Mouse (Mus musculus) adrenal gland, adult 2 months (tissue): ENCODE data around the gene Fbxo9. TPM values are rescaled to one million over a fixed set of nuclear protein-coding genes. Genes with fewer than 3 reads are reported as not detected.

Experiments used
- DNase-seq: peaks from one replicate; pipeline ENCODE4 v3.0.0; 2021
- long read RNA-seq: library from polyadenylated mRNA; stranded (forward); transcript quantifications from one replicate; pipeline ENCODE4 v2.0.0, GENCODE M21; 2021
- polyA plus RNA-seq: library from polyadenylated mRNA; depleted of rRNA; stranded (reverse); fragments of >200 nt; gene quantifications from 2 replicates; pipeline ENCODE4 v1.2.3, GENCODE M21; 2012; rRNA removed
- total RNA-seq, 2 experiments: library from RNA; stranded (reverse); gene quantifications; 2 replicates each; pipeline ENCODE4 v1.2.3; 2021

Gene Fbxo9
- total RNA-seq (10 to 100 TPM; 82.7 to 93.8 TPM), polyA plus RNA-seq (85.0 and 100 TPM in 2 replicates)
- long read RNA-seq, transcript Fbxo9-202 (13 exons, 2,155 nt), result major isoform, 95 of 107 reads
- long read RNA-seq, partial matches to known transcripts, result 1 of 107 reads
- long read RNA-seq, other reads (novel, unspliced or antisense), result 7 of 107 reads

DNA sequence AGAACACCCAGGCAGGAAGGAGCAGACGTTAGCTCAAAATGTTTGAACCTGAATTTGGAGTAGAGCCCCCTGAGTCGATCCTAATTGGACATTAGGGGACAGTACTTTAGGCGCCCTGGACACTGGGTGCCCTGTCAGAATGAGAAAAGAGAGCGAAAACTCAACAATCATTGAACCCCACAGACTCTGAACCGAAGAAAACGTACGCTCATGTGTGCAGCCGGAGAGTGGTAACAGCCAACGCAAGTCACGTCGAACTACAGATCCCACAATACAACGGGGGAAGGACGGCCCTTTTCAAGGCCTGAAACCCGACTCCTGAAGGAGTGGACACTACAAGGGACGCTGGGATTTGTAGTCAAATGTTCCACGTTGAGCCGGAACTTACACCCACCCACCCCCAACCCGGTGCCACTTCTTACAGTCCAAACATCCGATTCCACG lies at the start of gene Fbxo9, which contains the start of gene Ick:
Gene Fbxo9 (minus strand): TSS at position 270 of the 444 bp plus-strand sequence.
Gene Ick (plus strand): TSS at position 397 of the 444 bp plus-strand sequence.
- peak; percentile 92 for DNase-seq

DNA sequence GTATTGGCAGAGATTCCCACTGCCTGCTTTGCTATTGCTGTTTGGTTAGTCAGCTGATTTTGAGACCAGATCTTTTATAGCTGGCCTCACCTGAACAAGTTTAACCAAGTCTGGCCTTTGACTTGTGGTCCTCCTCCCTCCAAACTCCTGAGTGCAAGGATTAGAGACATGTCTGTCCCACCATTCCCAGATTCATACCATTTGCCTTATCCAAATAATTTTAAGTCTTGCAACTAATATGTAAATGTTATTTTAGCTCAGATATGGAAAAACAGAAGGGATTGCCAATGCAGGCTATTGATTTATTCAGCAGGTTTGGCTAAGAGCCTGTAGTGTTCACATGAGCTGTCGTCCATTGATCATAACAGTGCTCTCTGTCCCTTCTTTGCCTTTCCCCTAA lies 48.4 kb upstream of the Fbxo9 start:
- DNase-seq, result no peak

DNA sequence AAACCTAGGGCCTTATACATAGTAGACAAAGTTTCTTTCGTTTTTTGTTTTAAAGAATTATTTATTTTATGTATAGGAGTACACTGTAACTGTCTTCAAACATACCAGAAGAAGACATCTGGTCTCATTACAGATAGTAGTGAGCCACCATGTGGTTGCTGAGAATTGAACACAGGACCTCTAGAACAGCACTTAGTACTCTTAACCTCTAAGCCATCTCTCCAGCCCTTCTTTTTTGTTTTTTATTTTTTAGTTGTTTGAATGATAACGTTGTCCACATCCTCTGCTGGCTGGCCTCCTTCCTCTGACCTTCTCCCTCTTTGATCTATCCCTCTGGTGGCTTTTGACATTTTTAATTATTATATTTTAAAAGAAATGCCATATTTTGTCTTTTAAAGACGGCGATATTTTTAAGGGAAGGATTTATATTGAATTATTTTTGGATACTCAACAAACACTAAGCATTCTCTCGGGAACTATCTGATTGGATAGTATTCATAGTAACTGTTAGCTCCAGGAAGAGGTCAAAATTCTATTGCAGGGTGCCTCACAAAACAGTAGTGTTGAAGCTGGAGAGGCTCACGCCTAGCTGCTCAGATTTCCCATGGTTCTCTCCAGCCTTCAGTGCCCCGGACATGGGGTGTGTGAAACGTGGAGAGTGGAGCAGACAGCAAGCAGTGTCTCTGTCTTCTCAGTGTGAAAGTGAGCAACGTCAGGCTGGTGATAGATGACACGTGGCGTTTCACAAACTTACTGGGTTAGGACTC lies 45.5 kb upstream of the Fbxo9 start:
- no peak for DNase-seq

DNA sequence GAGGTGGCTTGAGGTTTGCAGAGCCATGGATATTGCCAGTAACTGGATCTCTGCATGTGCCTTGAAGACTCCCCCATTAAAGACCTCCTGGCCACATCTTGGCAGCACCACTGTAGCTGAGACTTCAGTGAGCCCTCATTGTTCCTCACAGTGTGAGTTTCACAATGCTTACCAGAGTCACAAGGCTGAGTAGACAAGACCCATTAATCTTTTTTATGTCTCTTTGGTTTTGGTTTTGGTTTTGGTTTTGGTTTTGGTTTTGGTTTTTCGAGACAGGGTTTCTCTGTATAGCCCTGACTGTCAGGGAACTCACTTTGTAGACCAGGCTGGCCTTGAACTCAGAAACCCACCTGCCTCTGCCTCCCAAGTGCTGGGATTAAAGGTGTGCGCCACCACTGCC lies 40.9 kb upstream of the Fbxo9 start:
- peak; percentile 35 for DNase-seq

DNA sequence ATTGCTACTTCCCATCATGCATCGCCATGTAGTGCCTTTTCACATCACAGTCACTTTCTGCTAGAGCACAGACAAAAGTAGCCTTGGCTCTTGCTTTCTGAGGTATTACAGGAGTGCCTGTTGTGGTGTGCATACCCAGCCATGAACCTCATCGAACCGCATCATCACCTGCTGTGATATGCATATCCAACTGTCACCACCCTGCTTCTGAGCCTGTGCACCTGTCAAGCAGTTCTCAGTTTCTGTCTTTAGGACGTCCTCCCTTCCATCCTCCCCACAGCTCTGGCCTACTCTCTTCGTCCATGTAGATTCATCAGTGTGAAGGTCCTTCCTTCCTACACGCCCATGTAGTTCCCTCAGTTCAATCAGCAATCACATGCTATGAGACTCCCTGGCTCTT lies 39.3 kb upstream of the Fbxo9 start:
- DNase-seq, result no peak

DNA sequence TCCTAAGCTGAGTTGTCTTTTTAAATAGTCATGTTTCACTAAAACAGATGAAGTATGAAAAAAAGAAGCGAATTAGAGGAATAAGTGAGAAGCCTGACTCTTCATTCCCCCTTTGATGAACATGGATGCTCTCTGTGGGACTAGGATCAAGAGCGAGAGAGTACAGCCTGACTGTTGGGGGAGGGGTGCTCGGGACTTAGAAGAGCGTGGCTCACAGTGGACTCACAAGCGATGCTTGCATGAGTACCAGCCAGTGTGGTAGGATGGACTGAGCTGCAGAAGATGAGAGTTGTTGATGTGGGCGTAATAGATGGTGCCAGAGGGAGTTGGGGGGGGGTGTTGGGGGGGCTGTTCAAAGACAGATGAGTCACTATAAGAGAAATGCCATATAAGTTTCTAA lies 37.8 kb upstream of the Fbxo9 start:
- no peak for DNase-seq

DNA sequence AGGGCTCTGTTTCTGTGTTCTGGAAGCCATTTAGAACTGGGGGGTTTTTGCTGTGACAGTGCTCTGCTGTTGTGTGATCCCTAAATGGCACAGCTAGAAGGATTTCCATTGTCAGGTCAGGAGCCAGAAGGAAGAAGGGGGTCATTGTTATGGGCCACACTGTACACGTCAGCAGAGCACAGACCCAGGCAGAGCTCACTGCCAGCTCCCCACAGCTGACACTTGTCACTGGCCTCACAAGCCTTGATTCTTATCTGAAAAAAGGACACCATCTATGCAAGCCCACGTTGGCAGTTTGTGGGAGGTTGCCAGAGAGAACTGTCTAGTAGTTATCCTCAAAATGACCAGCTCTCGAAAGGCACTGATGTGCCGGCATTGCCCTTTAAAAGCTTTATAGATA lies 37.2 kb upstream of the Fbxo9 start:
- DNase-seq, result no peak

DNA sequence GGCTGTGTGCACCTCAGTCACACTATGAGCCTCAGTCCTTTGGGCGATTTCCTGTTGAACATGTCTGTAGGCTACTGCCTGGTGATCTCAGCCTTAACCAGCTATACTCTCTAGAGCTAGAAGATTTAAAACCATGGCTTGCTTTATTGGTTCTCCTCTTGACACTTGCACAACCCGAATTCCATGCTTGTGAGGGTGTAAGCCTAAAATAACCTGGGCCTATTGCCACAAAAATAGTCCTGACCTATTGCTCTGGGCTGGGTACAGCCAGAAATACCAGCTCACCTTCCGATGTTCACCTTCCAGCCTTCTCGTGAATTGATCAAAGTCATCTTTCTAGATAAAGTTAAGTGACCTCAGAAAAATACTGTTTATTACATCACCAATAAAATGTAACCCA lies 30.6 kb upstream of the Fbxo9 start:
- DNase-seq, result no peak

DNA sequence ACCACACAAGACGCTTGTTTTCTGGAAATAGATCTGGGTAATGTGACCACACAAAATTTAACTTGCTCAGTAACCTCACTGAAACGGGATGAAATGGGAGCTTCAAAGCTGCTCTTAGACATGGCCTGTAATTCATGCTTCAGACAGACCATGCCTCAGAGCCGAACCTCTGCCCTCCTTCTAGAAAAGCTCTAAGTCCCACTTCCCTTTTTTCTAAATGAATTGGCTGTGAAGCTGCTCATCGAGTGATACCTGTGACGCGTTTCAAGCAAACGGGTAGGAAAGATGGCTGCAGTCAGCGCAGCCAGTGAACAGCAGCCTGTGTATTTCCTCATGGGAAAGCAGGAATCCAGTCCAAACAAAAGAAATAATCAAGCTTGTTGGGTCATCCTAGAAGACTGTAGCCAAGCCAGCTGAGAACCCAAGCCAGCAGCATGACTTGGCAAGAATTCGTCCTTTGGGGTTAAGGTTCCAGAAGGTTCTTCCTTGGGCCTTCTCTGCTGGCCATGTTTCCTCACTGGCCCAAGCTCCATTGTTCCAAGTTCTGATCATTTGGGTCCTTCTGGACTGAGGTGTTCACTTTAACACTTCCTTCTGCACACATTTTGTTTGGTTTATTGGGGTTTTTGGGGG lies 29.3 kb upstream of the Fbxo9 start:
- peak; percentile 25 for DNase-seq

DNA sequence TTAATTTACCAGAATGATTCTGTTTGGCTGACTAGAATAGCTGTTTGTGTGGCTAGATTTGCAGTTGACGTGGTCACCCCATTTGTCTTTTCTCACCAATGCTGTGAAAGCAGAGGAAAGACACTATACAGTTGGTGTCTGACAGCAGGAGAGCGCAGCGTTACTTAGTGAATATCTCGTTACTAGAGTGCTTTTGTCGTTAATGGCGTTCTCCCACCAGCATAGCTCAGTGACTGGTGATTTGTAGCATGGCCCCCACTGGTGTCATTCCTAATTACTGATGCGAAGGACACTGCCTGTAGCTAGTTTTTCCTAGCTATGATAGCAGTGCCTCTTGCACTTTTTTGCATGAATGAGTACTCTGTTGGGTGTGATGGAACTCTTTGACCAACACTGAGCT lies 26.8 kb upstream of the Fbxo9 start:
- DNase-seq, result no peak

DNA sequence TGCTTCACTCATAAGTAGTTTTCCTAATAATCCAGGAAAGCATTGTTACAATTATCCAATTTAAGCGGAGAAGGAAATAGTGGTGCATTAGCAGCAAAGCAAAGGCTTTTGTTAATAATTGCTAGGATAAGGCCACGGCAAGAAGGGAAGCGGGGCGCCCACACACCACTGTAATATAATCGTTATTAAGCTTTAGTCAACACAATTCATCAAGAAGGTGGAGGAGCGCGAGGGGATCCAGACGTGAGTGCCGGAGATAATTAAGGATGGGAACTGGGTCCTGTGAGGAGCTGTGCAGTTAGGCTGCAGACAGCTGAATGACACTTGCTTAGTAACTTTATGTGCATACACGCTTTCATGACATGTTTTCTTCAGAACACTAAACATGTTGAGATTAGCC lies 17.8 kb upstream of the Fbxo9 start:
- no peak for DNase-seq

DNA sequence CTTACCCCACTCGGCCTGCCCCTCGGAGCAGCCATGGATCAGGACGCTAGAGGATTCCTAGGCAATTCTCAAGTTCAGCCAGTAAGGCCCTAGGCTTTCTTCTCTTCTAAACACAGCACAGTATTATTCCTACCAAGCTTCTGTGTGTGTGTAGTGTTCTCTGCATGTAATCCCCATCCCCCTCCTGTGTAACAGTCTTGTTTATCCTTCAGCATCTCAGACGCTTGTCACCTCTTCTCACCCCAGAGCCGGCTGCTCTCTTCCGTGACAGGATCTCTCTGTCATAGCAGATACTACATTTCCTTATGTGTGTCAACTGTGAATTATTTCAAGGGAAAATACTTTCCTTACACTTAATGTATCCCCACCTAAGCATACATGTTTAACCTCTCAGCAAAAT lies 17.1 kb upstream of the Fbxo9 start:
- DNase-seq, result no peak

DNA sequence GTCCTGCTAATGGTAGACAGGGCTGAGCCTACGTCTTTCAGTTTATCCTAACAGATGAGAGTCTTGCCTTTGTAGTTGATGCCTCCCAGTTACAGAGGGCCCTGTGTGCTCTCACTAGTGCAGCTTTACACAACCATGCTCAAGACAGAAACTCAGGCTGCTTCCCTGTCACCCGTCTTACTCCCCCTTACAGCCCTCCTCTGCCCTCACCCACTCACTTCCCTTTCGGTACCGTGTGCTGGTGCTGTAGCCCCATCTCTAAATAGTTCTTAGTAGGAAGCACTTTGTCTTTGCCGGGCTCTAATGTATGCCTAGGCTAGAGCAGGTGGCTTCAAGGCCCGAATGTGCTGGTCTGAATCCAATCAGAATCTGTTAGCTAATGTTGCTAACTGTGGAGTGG lies 15.4 kb upstream of the Fbxo9 start:
- no peak for DNase-seq

DNA sequence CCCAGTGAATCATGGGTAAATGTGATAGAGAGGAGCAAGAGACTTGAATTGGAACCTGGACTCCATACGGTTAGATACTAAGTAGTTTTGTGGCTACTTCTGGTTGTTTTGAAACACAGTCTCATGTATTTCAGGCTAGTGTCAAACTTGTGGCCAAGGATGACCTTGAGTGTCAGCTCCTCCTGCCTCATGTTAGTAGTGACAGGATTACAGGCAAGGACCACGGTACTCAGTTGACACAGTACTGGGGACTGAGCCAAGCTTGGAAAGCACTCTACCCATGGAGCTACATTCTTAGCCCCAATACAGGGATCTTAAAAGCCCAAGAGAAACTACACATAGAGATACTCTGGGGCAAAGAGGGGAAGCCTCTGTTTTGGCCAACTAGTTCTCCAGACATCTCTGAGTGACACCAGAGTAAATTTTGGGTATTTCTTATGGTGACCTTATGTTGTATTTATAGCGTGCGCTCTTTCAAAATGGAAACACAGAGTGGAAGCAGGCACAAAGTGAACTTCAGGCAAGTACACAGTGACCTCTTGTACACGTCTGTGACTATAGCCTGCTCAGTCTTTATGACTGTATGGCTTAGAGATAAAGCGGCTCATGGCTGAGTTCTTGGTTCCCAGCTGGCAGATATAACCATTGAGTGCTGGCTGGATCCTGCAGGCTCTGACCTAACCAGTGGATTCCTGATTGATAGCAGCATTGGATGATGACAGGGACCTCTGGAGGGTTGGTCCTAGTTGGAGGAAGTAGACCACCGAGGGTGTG lies 14.3 kb upstream of the Fbxo9 start:
- peak; percentile 39 for DNase-seq

DNA sequence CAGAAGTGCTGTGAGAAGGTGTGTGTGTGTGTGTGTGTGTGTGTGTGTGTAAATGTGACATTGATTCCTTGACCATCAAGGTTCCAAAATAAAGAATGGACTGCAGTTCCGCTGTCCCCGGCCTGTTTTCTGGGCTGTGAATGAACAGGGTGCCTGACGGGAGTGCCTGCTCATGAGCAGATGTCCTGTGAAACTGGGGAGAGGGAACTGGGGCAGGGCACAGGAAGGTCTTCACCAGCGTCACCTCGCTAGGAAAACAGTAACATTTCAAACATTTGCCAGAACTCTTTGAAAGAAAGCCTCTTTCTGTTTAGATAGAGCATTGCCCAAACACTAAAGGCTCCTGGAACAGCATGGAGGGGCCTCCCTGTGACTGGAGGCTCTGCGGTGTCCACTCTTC lies 13.1 kb upstream of the Fbxo9 start:
- DNase-seq, result no peak

DNA sequence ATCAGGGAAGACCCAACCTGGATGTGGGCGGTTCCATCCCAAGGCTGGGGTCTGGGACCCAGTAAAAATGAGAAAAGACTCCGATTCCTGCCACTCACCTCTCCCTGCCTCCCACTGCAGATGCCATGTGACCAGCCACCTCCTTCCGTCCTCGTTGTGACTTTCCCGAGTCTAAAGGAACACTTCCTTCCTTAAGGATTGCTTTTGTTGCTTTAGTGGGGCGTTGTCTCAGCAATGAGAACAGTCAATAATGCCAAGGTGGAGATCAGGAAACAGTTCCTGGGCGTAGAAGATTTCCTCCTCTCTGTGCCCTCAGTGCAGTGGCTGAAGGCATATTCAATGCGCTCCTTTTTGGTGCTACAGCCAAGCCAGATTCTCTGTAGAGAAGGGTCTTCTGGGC lies 12.5 kb upstream of the Fbxo9 start:
- DNase-seq, result no peak

DNA sequence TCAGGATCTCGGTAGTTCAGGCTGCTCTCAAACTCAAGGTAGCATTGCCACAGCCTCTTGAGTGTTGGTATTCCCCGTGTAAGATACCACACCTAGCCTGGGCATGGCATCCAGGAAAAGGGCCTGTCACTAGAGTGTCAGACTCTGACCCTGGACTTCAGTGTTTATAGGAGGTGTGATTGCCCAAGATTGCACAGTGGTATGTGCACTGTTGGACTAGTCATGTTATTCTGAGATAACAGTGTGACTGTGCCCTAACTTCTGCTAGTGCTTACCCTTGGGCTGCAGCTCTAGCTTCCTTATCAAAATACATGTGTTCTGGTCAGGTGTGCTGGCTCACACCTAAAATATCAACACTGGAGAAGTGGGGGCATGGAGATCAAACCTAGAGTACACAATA lies 8.8 kb upstream of the Fbxo9 start:
- DNase-seq, result peak; percentile 19

DNA sequence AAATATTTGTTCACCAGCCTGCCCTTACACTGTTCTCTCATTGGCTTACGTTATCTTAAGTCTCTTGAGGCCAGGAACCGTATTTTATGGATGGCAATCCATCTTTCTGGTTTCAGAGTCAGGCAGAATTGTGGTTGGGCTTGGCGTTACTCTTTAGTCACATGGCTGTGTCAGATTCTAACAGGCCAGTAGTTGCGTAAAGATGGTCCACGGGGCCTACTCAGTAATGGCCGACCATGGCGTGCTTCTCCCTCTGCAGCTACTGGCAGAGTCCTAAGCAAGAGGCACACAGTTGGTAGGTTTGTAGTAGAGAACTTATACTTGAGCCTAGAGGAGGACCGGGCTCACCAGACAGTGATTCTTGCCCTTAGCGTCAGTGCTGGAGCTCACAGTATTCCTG lies 6.9 kb upstream of the Fbxo9 start:
- peak; percentile 24 for DNase-seq

DNA sequence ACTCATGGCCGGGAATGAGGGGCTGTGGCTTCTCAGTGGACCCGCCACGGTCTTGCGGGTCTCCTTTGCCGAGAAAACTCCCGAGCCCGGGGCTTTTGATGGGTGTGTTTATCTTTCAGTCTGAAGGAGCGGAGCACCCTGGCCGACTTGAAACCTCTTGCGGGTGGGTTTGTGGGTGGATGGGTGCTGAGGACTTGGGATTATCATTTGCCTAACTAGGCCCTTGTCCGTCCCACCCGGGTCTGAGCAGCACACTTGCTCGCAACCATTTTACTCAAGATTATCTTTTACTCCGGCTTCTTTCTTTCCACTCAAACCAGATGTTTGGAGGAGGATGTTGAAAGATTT lies 4.6 kb upstream of the Fbxo9 start:
- no peak for DNase-seq

DNA sequence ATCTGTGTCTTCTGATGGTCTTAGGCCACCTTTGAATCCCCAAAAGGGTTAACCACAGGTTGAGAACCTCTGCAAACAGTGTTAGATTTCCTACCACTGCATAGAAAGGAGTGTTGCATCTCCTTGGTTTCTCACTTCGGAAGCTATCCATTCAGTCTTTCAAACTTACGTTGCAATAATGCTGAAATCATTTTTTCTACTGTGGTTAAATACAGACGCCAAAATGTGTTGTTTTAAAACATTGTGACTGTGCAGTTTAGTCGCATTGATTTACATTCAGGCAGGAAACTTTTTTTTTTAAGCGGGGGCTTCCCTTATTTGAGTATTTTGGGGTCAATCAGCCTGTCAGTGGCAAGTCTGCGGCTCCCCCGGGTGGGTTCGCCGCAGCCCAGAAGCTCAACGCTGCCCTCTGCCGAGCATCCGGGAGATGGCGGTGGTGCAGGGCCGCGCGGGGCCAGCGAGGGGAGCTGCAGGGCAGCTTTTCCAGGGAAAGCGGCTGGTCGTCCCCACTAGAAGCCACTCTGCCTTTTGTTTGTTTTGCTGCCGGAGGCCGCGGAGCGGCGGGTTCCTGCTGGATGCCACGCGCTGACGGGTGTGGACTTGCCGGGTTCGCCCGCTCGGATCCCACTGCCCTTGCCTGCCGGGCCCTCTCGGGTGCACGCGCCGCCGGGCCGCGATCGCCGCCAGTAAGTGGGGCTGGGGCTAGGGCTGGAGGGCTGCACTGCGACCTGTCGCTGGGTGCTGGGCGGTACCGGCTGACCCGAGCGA lies 4.1 kb upstream of the Fbxo9 start:
- peak; percentile 96 for DNase-seq

DNA sequence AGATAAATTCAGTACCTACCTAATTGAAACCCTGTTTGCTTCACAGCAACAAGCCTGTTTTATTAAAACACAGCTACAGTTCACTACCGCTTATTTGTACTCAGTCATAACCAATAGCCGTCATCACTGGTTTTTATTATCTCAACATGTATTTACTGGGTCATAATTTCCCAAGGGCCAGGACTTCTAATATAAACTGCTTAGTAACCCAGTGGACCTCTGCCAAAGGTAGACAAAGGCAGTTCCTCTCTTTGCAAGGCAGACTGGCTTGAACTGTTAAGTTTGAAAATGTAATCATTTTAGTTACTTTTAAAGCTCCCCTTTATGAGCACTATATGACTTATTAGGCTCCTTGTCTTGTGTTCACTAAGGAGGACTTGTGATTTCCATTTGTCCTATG lies 2.6 kb upstream of the Fbxo9 start:
- no peak for DNase-seq

DNA sequence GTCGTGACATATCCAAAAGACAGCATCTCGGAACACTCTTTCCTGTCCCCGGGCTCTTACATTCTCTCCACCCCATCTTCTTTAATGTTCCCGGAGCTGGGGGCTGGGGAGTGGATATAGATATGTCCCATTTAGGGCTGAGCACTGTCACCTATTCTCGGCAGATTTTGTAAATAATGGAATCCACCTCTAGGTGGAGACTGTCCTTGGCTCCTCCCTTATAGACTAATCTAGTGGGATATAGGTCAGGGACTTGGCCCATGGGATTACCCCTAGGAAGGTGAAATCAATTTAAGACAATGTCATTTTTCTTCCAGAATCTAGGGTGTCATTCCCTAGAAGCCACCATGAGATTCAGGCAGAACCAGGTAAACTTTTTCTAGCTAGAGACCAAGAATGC lies 791 bp upstream of the Fbxo9 start:
- no peak for DNase-seq
